Mouse (Mus musculus): Measurements from ENCODE around the gene Tma7. TPM values are rescaled to one million over a fixed set of nuclear protein-coding genes. Genes with fewer than 3 reads are reported as not detected.
A peak's percentile ranks its signal among the peaks of the same experiment; 100 is the strongest.

The Tma7 gene
- polyA plus RNA-seq, 1 experiment, result 203 TPM

DNA sequence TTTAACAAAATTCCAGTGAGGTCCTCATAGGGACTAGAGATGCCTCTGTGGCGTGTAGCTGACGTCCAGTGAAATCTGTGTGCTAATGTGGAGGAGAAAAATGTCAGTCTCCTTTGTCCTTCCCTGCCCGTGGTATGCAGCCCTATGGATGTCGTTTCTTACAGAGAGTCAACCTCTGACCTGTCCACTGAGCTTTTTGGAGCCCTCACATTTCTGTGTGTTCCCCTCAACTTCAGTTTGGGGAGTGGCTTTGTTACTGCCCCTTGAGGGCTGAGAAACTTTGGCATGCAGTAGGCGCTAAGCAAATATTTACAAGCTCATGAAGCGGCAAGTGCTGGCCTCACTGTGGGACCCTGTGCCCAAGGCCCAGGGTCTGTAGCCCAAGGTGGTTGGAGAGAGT, 14.9 kb upstream of the Tma7 start:
- Histone ChIP-seq H3K36me3 (ENCODE audit: control insufficient read depth, insufficient read depth, low read length, poor library complexity, severe bottlenecking) (no peaks in the 10 kb centered on the region), H3K9ac (ENCODE audit: low read depth, poor library complexity, severe bottlenecking) (peak overlapping the region; percentile 10; the same call in 1 of the 2 replicates), H3K27me3 (ENCODE audit: control insufficient read depth, insufficient read depth, low read length, poor library complexity, severe bottlenecking) (no peaks in the 10 kb centered on the region), H3K4me3 (ENCODE audit: low read depth, low read length) (no peak overlapping the region), H3K27ac (ENCODE audit: insufficient read depth, low read length) (no peak overlapping the region), H3K4me1 (ENCODE audit: control insufficient read depth, insufficient read depth, low read length) (peaks cover 6% of the 10 kb centered on the region), H3K9me3 (replicated peaks; ENCODE audit: control insufficient read depth, insufficient read depth, low read length, poor library complexity, severe bottlenecking) (no peaks in the 10 kb centered on the region)
- TF ChIP-seq CTCF (IDR thresholded peaks at IDR 0.05; ENCODE audit: low read depth, low read length) (no peak), POLR2A (IDR thresholded peaks at IDR 0.05; ENCODE audit: insufficient read depth, low read length) (no peak), EP300 (IDR thresholded peaks at IDR 0.05; ENCODE audit: insufficient read depth, low read depth, low read length) (no peak)

DNA sequence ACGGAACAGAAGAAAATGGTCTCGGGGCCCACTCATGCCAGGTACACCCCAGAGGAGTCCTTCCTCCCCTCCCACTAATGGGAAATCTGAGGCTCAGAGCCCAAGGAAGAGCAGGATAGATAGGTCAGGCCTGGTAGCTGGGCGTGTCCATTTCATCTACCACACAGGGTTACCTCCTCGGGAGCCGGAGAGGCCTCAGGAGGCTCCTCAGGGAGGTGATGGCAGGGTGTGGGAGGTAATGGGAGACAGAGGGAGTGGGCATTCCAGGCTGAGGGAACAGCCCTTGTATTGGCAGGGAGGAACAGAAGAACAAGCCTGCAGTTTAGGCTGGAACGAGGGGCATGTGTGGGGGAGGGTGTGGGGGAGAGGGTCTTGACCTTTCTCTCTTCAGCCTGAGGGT, 14.5 kb upstream of the Tma7 start:
- H3K4me3 ChIP-seq (ENCODE audit: low read depth, low read length), result peak overlapping the region; percentile 19
- H3K36me3 ChIP-seq (ENCODE audit: control insufficient read depth, insufficient read depth, low read length, poor library complexity, severe bottlenecking), result no peaks in the 10 kb centered on the region; the same call in 1 of the 2 replicates
- H3K9me3 ChIP-seq (replicated peaks; ENCODE audit: control insufficient read depth, insufficient read depth, low read length, poor library complexity, severe bottlenecking), result no peaks in the 10 kb centered on the region
- TF ChIP-seq CTCF (IDR thresholded peaks at IDR 0.05; ENCODE audit: low read depth, low read length) (no peak), EP300 (IDR thresholded peaks at IDR 0.05; ENCODE audit: insufficient read depth, low read depth, low read length) (no peak), POLR2A (IDR thresholded peaks at IDR 0.05; ENCODE audit: insufficient read depth, low read length) (no peak)
- peaks cover 6% of the 10 kb centered on the region for H3K4me1 ChIP-seq (ENCODE audit: control insufficient read depth, insufficient read depth, low read length)
- H3K27ac ChIP-seq (ENCODE audit: insufficient read depth, low read length), result 0 out of 2 replicates have a peak overlapping the region, but pooled peaks have one; percentile 21
- H3K27me3 ChIP-seq (ENCODE audit: control insufficient read depth, insufficient read depth, low read length, poor library complexity, severe bottlenecking), result no peaks in the 10 kb centered on the region
- H3K9ac ChIP-seq (ENCODE audit: low read depth, poor library complexity, severe bottlenecking), result peak overlapping the region; percentile 83

DNA sequence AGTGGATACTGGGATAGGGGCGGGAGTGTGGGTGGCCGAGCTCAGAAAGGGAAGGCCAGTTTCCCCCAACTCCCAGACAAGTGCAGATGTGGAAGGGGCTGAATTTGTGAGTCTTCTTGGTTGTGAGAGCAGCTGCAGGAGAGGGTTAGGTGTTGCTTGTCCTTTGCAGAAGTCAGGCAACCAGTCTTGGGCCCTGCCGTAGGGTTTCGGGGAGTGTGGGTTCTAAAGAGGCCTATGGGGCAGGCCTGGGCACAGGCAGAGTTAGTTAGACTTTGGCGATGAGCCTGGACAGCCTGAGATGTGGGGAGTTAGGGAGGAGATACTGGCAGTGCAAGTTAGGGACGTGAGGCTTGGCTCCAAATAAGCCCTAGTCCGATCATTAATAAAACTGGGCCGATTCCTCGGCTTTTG, 13.9 kb upstream of the Tma7 start:
- Histone ChIP-seq H3K9me3 (replicated peaks; ENCODE audit: control insufficient read depth, insufficient read depth, low read length, poor library complexity, severe bottlenecking) (no peaks in the 10 kb centered on the region), H3K27ac (ENCODE audit: insufficient read depth, low read length) (peak overlapping the region; percentile 21), H3K9ac (ENCODE audit: low read depth, poor library complexity, severe bottlenecking) (peak overlapping the region; percentile 83), H3K4me3 (ENCODE audit: low read depth, low read length) (peak overlapping the region; percentile 71), H3K4me1 (ENCODE audit: control insufficient read depth, insufficient read depth, low read length) (peaks cover 6% of the 10 kb centered on the region), H3K27me3 (ENCODE audit: control insufficient read depth, insufficient read depth, low read length, poor library complexity, severe bottlenecking) (no peaks in the 10 kb centered on the region), H3K36me3 (ENCODE audit: control insufficient read depth, insufficient read depth, low read length, poor library complexity, severe bottlenecking) (no peaks in the 10 kb centered on the region; the same call in 1 of the 2 replicates)
- TF ChIP-seq CTCF (IDR thresholded peaks at IDR 0.05; ENCODE audit: low read depth, low read length), result no peak
- no peak for TF ChIP-seq POLR2A (IDR thresholded peaks at IDR 0.05; ENCODE audit: insufficient read depth, low read length)
- no peak for TF ChIP-seq EP300 (IDR thresholded peaks at IDR 0.05; ENCODE audit: insufficient read depth, low read depth, low read length)

DNA sequence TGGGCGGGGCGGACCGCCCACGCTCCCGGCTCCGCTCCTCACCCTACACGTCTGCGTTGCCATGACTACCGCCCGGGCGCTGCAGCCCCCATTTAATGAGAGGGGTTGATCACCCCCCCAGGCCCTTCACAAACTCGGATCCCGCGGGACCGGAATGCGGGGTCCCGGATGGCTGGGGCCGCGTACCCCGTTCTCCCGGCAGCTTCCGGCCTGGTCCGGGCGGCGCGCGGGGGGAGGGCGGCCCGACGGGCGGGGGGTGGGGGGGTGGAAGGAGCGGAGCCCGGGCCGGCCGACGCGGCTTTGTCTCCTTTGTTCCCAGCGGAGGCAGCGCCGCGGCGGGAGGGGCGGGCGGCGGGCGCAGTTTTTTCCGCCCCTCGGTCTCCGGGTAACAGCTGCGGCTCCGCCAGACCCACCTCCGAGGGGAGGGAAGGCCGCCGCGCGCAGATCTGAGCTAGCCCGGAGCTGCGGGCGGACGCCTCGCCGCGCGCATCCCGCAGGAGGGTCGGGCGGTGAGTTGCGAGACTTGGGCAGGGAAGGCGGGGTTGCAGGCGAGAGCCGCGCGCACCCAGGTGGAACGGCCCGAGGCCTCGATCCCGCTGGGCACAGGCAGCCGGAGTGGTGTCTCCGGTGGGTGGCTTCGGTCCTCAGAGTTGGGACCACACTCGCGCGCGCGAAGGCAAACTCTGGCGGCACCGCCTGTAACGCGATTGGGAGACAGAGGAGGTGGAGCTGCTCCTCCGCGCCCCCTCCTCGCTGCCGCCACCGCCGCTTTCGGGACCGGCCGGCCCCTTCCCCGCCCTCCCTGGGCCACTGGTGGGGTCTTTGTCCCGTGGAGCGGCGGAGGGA, 13.0 kb upstream of the Tma7 start, which contains the start of gene Plxnb1:
Gene Plxnb1 (plus strand): TSS at position 253 of the 846 bp plus-strand sequence.
- H3K27ac ChIP-seq (ENCODE audit: insufficient read depth, low read length), result peak within 1 kb of the TSS; percentile 78
- no peak for TF ChIP-seq CTCF (IDR thresholded peaks at IDR 0.05; ENCODE audit: low read depth, low read length)
- no peak for TF ChIP-seq POLR2A (IDR thresholded peaks at IDR 0.05; ENCODE audit: insufficient read depth, low read length)
- TF ChIP-seq EP300 (IDR thresholded peaks at IDR 0.05; ENCODE audit: insufficient read depth, low read depth, low read length), result no peak
- peak within 1 kb of the TSS; percentile 71 for H3K4me3 ChIP-seq (ENCODE audit: low read depth, low read length)
- no peaks in the 10 kb centered on the region; the same call in 1 of the 2 replicates for H3K36me3 ChIP-seq (ENCODE audit: control insufficient read depth, insufficient read depth, low read length, poor library complexity, severe bottlenecking)
- H3K9me3 ChIP-seq (replicated peaks; ENCODE audit: control insufficient read depth, insufficient read depth, low read length, poor library complexity, severe bottlenecking), result no peaks in the 10 kb centered on the region
- H3K9ac ChIP-seq (ENCODE audit: low read depth, poor library complexity, severe bottlenecking), result peak within 1 kb of the TSS; percentile 83
- H3K4me1 ChIP-seq (ENCODE audit: control insufficient read depth, insufficient read depth, low read length), result peaks cover 6% of the 10 kb centered on the region
- H3K27me3 ChIP-seq (ENCODE audit: control insufficient read depth, insufficient read depth, low read length, poor library complexity, severe bottlenecking), result no peaks in the 10 kb centered on the region

DNA sequence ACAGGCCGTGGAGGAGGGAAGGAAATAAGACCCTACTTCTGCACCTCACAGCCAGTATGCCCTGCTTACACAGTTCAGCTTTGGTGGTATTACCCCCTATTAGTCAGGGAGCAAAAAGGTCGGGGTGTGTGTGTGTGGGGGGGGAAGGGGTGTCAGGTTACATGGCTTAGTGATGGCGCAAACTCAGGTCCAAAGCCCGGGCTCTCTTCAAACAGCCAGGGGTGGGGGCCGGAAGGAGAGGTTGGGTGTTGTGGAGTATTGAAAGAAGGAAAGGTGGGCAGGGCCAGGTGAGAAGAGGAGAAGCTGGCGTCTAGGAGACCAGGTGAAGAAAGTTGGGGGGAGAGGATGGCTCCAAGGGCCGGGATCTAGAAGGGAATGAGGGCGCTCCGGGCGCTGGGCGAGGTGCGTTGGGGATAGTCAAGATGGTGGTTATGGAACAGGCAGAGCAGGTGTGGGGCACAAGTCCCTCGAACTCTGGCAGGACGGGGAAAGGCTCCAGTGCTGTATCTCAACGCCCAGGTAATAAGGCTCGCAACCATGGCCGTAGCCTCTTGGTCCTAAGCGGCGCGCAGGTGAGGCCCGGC, 12.3 kb upstream of the Tma7 start:
- no peaks in the 10 kb centered on the region; the same call in 1 of the 2 replicates for H3K36me3 ChIP-seq (ENCODE audit: control insufficient read depth, insufficient read depth, low read length, poor library complexity, severe bottlenecking)
- TF ChIP-seq POLR2A (IDR thresholded peaks at IDR 0.05; ENCODE audit: insufficient read depth, low read length), result no peak
- TF ChIP-seq CTCF (IDR thresholded peaks at IDR 0.05; ENCODE audit: low read depth, low read length), result no peak
- no peak for TF ChIP-seq EP300 (IDR thresholded peaks at IDR 0.05; ENCODE audit: insufficient read depth, low read depth, low read length)
- H3K27ac ChIP-seq (ENCODE audit: insufficient read depth, low read length), result peak overlapping the region; percentile 78
- H3K9ac ChIP-seq (ENCODE audit: low read depth, poor library complexity, severe bottlenecking), result peak overlapping the region; percentile 83
- H3K4me1 ChIP-seq (ENCODE audit: control insufficient read depth, insufficient read depth, low read length), result peaks cover 6% of the 10 kb centered on the region
- peak overlapping the region; percentile 61 for H3K4me3 ChIP-seq (ENCODE audit: low read depth, low read length)
- H3K27me3 ChIP-seq (ENCODE audit: control insufficient read depth, insufficient read depth, low read length, poor library complexity, severe bottlenecking), result no peaks in the 10 kb centered on the region
- no peaks in the 10 kb centered on the region for H3K9me3 ChIP-seq (replicated peaks; ENCODE audit: control insufficient read depth, insufficient read depth, low read length, poor library complexity, severe bottlenecking)

Data from ES-Bruce4 (cell line).